Mouse (Mus musculus) intestine, embryonic 15.5 days (tissue): ENCODE data around the gene Rapgef5. TPM values are rescaled to one million over a fixed set of nuclear protein-coding genes. Genes with fewer than 3 reads are reported as not detected.
A peak's percentile ranks its signal among the peaks of the same experiment; 100 is the strongest.

Source experiments
- ATAC-seq: fragments of 200-750 bp; cut with Nextera tagmentation; 2 replicates; pipeline ENCODE4 v1.8.0; 2017; ENCODE audit warnings: moderate TSS enrichment, moderate library complexity
- H3K27ac ChIP-seq: fragments of 300-500 bp; sonication (generic); 2 replicates; pipeline ENCODE4 v1.5.1; 2015; ENCODE audit warnings: mild to moderate bottlenecking, inconsistent platforms
- H3K27me3 ChIP-seq: fragments of 300-500 bp; sonication (generic); replicated peaks from 2 replicates; pipeline ENCODE4 v1.6.1; 2015; ENCODE audit warnings: inconsistent platforms
- H3K36me3 ChIP-seq: fragments of 300-500 bp; sonication (generic); 2 replicates; pipeline ENCODE4 v1.6.1; 2015; ENCODE audit warnings: inconsistent platforms
- H3K4me1 ChIP-seq: fragments of 300-500 bp; sonication (generic); replicated peaks from 2 replicates; pipeline ENCODE4 v1.6.1; 2015; ENCODE audit warnings: inconsistent platforms
- H3K4me2 ChIP-seq: fragments of 300-500 bp; sonication (generic); replicated peaks from 2 replicates; pipeline ENCODE4 v1.6.1; 2015; ENCODE audit warnings: mild to moderate bottlenecking, inconsistent platforms
- H3K4me3 ChIP-seq: fragments of 300-500 bp; sonication (generic); replicated peaks from 2 replicates; pipeline ENCODE4 v1.5.1; 2015; ENCODE audit warnings: inconsistent platforms
- H3K9ac ChIP-seq: fragments of 300-500 bp; sonication (generic); 2 replicates; pipeline ENCODE4 v1.6.1; 2015; ENCODE audit warnings: inconsistent platforms
- H3K9me3 ChIP-seq: fragments of 300-500 bp; sonication (generic); 2 replicates; pipeline ENCODE4 v1.6.1; 2016; ENCODE audit warnings: inconsistent platforms
- WGBS: fragments of 180-500 bp; shearing (Covaris S2); methylation state at CpG from one replicate; pipeline ENCODE4 v1.1.7; 2015; 5-methylcytosine and 5-hydroxymethylcytosine counted together
- polyA plus RNA-seq: library from polyadenylated mRNA; unstranded; fragments of >200 nt; fragmentation: Nextera tagmentation; extraction: Ambion mirVana; gene quantifications from 2 replicates; pipeline ENCODE4 v1.2.1, GENCODE M21; 2015

Gene Rapgef5
- polyA plus RNA-seq, 1 experiment from 2014 or later = 9.8 TPM

GRCm38 (mm10) chr12:117505163-117505562 is 11.1 kb upstream of the Rapgef5 start:
- Histone ChIP-seq H3K4me1 (no peaks in the 10 kb centered on the region), H3K9me3 (no peaks in the 10 kb centered on the region), H3K27me3 (no peaks in the 10 kb centered on the region), H3K4me2 (no peak overlapping the region), H3K36me3 (no peaks in the 10 kb centered on the region), H3K27ac (no peak overlapping the region), H3K9ac (no peak overlapping the region), H3K4me3 (no peak overlapping the region)
- ATAC-seq = peak; percentile 59; the same call in 1 of the 2 replicates
- WGBS = 61% methylated on average over 2 of the region's 2 CpGs

GRCm38 (mm10) chr12:117507772-117508171 is 8.5 kb upstream of the Rapgef5 start:
- Histone ChIP-seq H3K4me2 (no peak overlapping the region), H3K27ac (no peak overlapping the region), H3K9me3 (no peaks in the 10 kb centered on the region), H3K4me3 (no peak overlapping the region), H3K4me1 (no peaks in the 10 kb centered on the region), H3K36me3 (no peaks in the 10 kb centered on the region), H3K9ac (no peak overlapping the region), H3K27me3 (no peaks in the 10 kb centered on the region)
- WGBS = 59% methylated on average over 1 of the region's 1 CpGs
- no peak; the same call in 1 of the 2 replicates for ATAC-seq

GRCm38 (mm10) chr12:117509919-117510318 is 6.4 kb upstream of the Rapgef5 start:
- no peak overlapping the region for H3K4me2 ChIP-seq
- 36% methylated on average over 2 of the region's 2 CpGs for WGBS
- no peak overlapping the region for H3K27ac ChIP-seq
- H3K4me3 ChIP-seq = no peak overlapping the region
- no peaks in the 10 kb centered on the region for H3K9me3 ChIP-seq
- no peaks in the 10 kb centered on the region for H3K27me3 ChIP-seq
- H3K4me1 ChIP-seq = no peaks in the 10 kb centered on the region
- H3K36me3 ChIP-seq = no peaks in the 10 kb centered on the region
- no peak for ATAC-seq
- H3K9ac ChIP-seq = no peak overlapping the region

GRCm38 (mm10) chr12:117512468-117512867 is 3.8 kb upstream of the Rapgef5 start:
- Histone ChIP-seq H3K4me3 (no peak overlapping the region), H3K9me3 (no peaks in the 10 kb centered on the region), H3K27me3 (no peaks in the 10 kb centered on the region), H3K4me1 (no peaks in the 10 kb centered on the region), H3K9ac (no peak overlapping the region), H3K27ac (no peak overlapping the region), H3K4me2 (no peak overlapping the region), H3K36me3 (no peaks in the 10 kb centered on the region)
- WGBS = 72% methylated on average over 3 of the region's 3 CpGs
- ATAC-seq = no peak

- Histone ChIP-seq H3K4me3 (no peak overlapping the region), H3K36me3 (no peaks in the 10 kb centered on the region), H3K4me2 (no peak overlapping the region), H3K4me1 (no peaks in the 10 kb centered on the region), H3K9me3 (no peaks in the 10 kb centered on the region), H3K27ac (no peak overlapping the region), H3K9ac (no peak overlapping the region), H3K27me3 (no peaks in the 10 kb centered on the region)
- WGBS = 62% methylated on average over 11 of the region's 11 CpGs
- ATAC-seq = peak; percentile 15; the same call in 1 of the 2 replicates
Observed at GRCm38 (mm10) chr12:117513150-117513932, 2.9 kb upstream of the Rapgef5 start.

GRCm38 (mm10) chr12:117517275-117517936 is 1.1 kb downstream of the Rapgef5 start:
- no peaks in the 10 kb centered on the region for H3K4me1 ChIP-seq
- H3K9ac ChIP-seq = no peak overlapping the region
- H3K36me3 ChIP-seq = no peaks in the 10 kb centered on the region
- no peaks in the 10 kb centered on the region for H3K9me3 ChIP-seq
- WGBS = 58% methylated on average over 14 of the region's 14 CpGs
- no peak overlapping the region for H3K4me2 ChIP-seq
- H3K27ac ChIP-seq = no peak overlapping the region
- no peaks in the 10 kb centered on the region for H3K27me3 ChIP-seq
- H3K4me3 ChIP-seq = no peak overlapping the region
- ATAC-seq = peak; percentile 86

GRCm38 (mm10) chr12:117524311-117525013 is 8.2 kb downstream of the Rapgef5 start:
- Histone ChIP-seq H3K9me3 (no peaks in the 10 kb centered on the region), H3K4me2 (0 out of 2 replicates have a peak overlapping the region, but pooled peaks have one; percentile 19)
- 51% methylated on average over 9 of the region's 9 CpGs for WGBS

GRCm38 (mm10) chr12:117527889-117528288 is 11.6 kb downstream of the Rapgef5 start:
- Histone ChIP-seq H3K9me3 (no peaks in the 10 kb centered on the region), H3K9ac (no peak overlapping the region), H3K4me2 (no peak overlapping the region), H3K36me3 (no peaks in the 10 kb centered on the region), H3K27me3 (no peaks in the 10 kb centered on the region), H3K27ac (no peak overlapping the region), H3K4me3 (no peak overlapping the region), H3K4me1 (no peaks in the 10 kb centered on the region; the same call in 1 of the 2 replicates)
- 75% methylated on average over 3 of the region's 3 CpGs for WGBS
- no peak for ATAC-seq

More at GRCm38 (mm10) chr12:117524311-117525013, 8.2 kb downstream of the Rapgef5 start:
- Histone ChIP-seq H3K36me3 (no peaks in the 10 kb centered on the region), H3K27ac (peak overlapping the region; percentile 48), H3K4me3 (no peak overlapping the region), H3K27me3 (no peaks in the 10 kb centered on the region), H3K9ac (no peak overlapping the region), H3K4me1 (no peaks in the 10 kb centered on the region; the same call in 1 of the 2 replicates)
- peak; percentile 92 for ATAC-seq

GRCm38 (mm10) chr12:117528509-117529145 is 12.3 kb downstream of the Rapgef5 start:
- Histone ChIP-seq H3K4me3 (no peak overlapping the region), H3K9me3 (no peaks in the 10 kb centered on the region), H3K4me2 (no peak overlapping the region), H3K27ac (no peak overlapping the region), H3K9ac (no peak overlapping the region), H3K4me1 (peaks cover 3% of the 10 kb centered on the region; the same call in 1 of the 2 replicates), H3K27me3 (peaks cover 5% of the 10 kb centered on the region), H3K36me3 (no peaks in the 10 kb centered on the region)
- 78% methylated on average over 4 of the region's 4 CpGs for WGBS
- no peak for ATAC-seq

GRCm38 (mm10) chr12:117531106-117531505 is 14.8 kb downstream of the Rapgef5 start:
- Histone ChIP-seq H3K4me3 (no peak overlapping the region), H3K27me3 (peaks cover 15% of the 10 kb centered on the region), H3K9ac (no peak overlapping the region), H3K4me2 (no peak overlapping the region), H3K36me3 (no peaks in the 10 kb centered on the region), H3K27ac (no peak overlapping the region), H3K4me1 (peaks cover 8% of the 10 kb centered on the region), H3K9me3 (no peaks in the 10 kb centered on the region)
- no peak for ATAC-seq
- 86% methylated on average over 4 of the region's 4 CpGs for WGBS

- H3K27ac ChIP-seq = peak overlapping the region; percentile 75
- H3K4me2 ChIP-seq = peak overlapping the region; percentile 94
- H3K4me1 ChIP-seq = peaks cover 8% of the 10 kb centered on the region
- H3K4me3 ChIP-seq = peak overlapping the region; percentile 69
- H3K9me3 ChIP-seq = no peaks in the 10 kb centered on the region
- H3K9ac ChIP-seq = peak overlapping the region; percentile 64
- WGBS = 4% methylated on average over 63 of the region's 64 CpGs
- peak; percentile 96 for ATAC-seq
- H3K36me3 ChIP-seq = no peaks in the 10 kb centered on the region
- peaks cover 15% of the 10 kb centered on the region for H3K27me3 ChIP-seq
Observed at GRCm38 (mm10) chr12:117533176-117534086, 17.2 kb downstream of the Rapgef5 start.
